Comparison of ENCODE assay signal across 16 mouse cellular contexts in genomic region chr2:173828134-173828533, GRCm38 (mm10).
"Had no signal": no experiment of that assay in that cellular context is flagged by ENCODE, and none has a peak within 500 bp of the region (broad histone marks: within the 10 kb centered on the region; RNA-seq: fewer than 3 reads in every experiment).

No protein-coding gene starts in this region.

- H3K9me3 ChIP-seq: neural tube, embryonic 15.5 days; stomach, embryonic 15.5 days had no signal

- H3K9ac ChIP-seq: neural tube, embryonic 13.5 days; neural tube, embryonic 15.5 days; stomach, embryonic 15.5 days had no signal

- H3K4me3 ChIP-seq: neural tube, embryonic 13.5 days; neural tube, embryonic 15.5 days; stomach, embryonic 15.5 days had no signal

- H3K4me2 ChIP-seq: neural tube, embryonic 13.5 days; neural tube, embryonic 15.5 days; stomach, embryonic 15.5 days had no signal

- H3K27me3 ChIP-seq: neural tube, embryonic 13.5 days; neural tube, embryonic 15.5 days; stomach, embryonic 15.5 days had no signal

- H3K4me1 ChIP-seq: neural tube, embryonic 13.5 days; stomach, embryonic 15.5 days had no signal

- H3K27ac ChIP-seq: neural tube, embryonic 13.5 days; neural tube, embryonic 15.5 days; stomach, embryonic 15.5 days; stomach, postnatal 0 days had no signal

- DNase-seq: retina, postnatal 1 day; right cerebral cortex, adult 18-20 months; right cerebral cortex, postnatal 14 days; right cerebral cortex, postnatal 25 days; right cerebral cortex, postnatal 4 days; spleen, adult 18-20 months; thymus, adult 18-20 months; thymus, adult 2 months; thymus, postnatal 14 days; thymus, postnatal 25 days; thymus, postnatal 36 days; thymus, postnatal 4 days had no signal

- H3K36me3 ChIP-seq: neural tube, embryonic 13.5 days; neural tube, embryonic 15.5 days; stomach, embryonic 15.5 days had no signal
